Mouse (Mus musculus) midbrain, embryonic 12.5 days (tissue): ENCODE data around the gene Rexo4. TPM values are rescaled to one million over a fixed set of nuclear protein-coding genes. Genes with fewer than 3 reads are reported as not detected.
A peak's percentile ranks its signal among the peaks of the same experiment; 100 is the strongest.

Experiments
- ATAC-seq: fragments of 200-750 bp; cut with Nextera tagmentation; 2 replicates; pipeline ENCODE4 v1.8.0; 2017; ENCODE audit warnings: low read depth, moderate TSS enrichment, moderate library complexity; ENCODE audit not compliant: low FRiP score
- H3K27ac ChIP-seq: fragments of 300-500 bp; sonication (generic); replicated peaks from 2 replicates; pipeline ENCODE4 v1.5.1; 2016; ENCODE audit warnings: mild to moderate bottlenecking
- H3K27me3 ChIP-seq: fragments of 300-500 bp; sonication (generic); 2 replicates; pipeline ENCODE4 v1.6.1; 2016; ENCODE audit warnings: mild to moderate bottlenecking
- H3K36me3 ChIP-seq: fragments of 300-500 bp; sonication (generic); 2 replicates; pipeline ENCODE4 v1.6.1; 2016
- H3K4me1 ChIP-seq: fragments of 300-500 bp; sonication (generic); 2 replicates; pipeline ENCODE4 v1.6.1; 2016
- H3K4me2 ChIP-seq: fragments of 300-500 bp; sonication (generic); replicated peaks from 2 replicates; pipeline ENCODE4 v1.6.1; 2016; ENCODE audit warnings: mild to moderate bottlenecking, moderate library complexity
- H3K4me3 ChIP-seq: fragments of 300-500 bp; sonication (generic); 2 replicates; pipeline ENCODE4 v1.5.1; 2016; ENCODE audit warnings: mild to moderate bottlenecking
- H3K9ac ChIP-seq: fragments of 300-500 bp; sonication (generic); replicated peaks from 2 replicates; pipeline ENCODE4 v1.6.1; 2016; ENCODE audit warnings: mild to moderate bottlenecking, moderate library complexity
- H3K9me3 ChIP-seq: fragments of 300-500 bp; sonication (generic); 2 replicates; pipeline ENCODE4 v1.6.1; 2016; ENCODE audit warnings: mild to moderate bottlenecking
- WGBS: fragments of 180-500 bp; shearing (Covaris S2); methylation state at CpG from one replicate; pipeline ENCODE4 v1.1.7; 2016; 5-methylcytosine and 5-hydroxymethylcytosine counted together
- polyA plus RNA-seq: library from polyadenylated mRNA; unstranded; fragments of >200 nt; fragmentation: Nextera tagmentation; extraction: Ambion mirVana; gene quantifications from 2 replicates; pipeline ENCODE4 v1.2.1, GENCODE M21; 2016

The Rexo4 gene
- polyA plus RNA-seq, 1 experiment from 2014 or later, result 43.0 TPM

- 2% methylated on average over 47 of the region's 47 CpGs for WGBS
- H3K27ac ChIP-seq, result peak within 1 kb of the TSS; percentile 62
- H3K4me1 ChIP-seq, result peaks cover 43% of the 10 kb centered on the region
- peaks cover 66% of the 10 kb centered on the region for H3K36me3 ChIP-seq
- H3K4me3 ChIP-seq, result peak within 1 kb of the TSS; percentile 74
- H3K9ac ChIP-seq, result peak within 1 kb of the TSS; percentile 76
- H3K4me2 ChIP-seq, result peak within 1 kb of the TSS; percentile 90
- ATAC-seq, result peak; percentile 72
- no peaks in the 10 kb centered on the region for H3K27me3 ChIP-seq
- no peaks in the 10 kb centered on the region for H3K9me3 ChIP-seq
Measured at GRCm38 (mm10) chr2:26915927-26916728, 48.1 kb downstream of the Rexo4 start, which contains the start of the genes Surf2 and Surf1. TSS of gene Surf2 (plus strand) at chr2:26916367. TSS of gene Surf1 (minus strand) at chr2:26916530.

GRCm38 (mm10) chr2:26914148-26914941, 49.8 kb downstream of the Rexo4 start:
- Histone ChIP-seq H3K36me3 (peaks cover 48% of the 10 kb centered on the region), H3K9me3 (no peaks in the 10 kb centered on the region), H3K4me1 (peaks cover 50% of the 10 kb centered on the region), H3K4me3 (no peak overlapping the region), H3K4me2 (peak overlapping the region; percentile 90; the same call in 1 of the 2 replicates), H3K27me3 (no peaks in the 10 kb centered on the region), H3K27ac (no peak overlapping the region), H3K9ac (no peak overlapping the region)
- WGBS, result 68% methylated on average over 8 of the region's 8 CpGs
- no peak for ATAC-seq

DNA sequence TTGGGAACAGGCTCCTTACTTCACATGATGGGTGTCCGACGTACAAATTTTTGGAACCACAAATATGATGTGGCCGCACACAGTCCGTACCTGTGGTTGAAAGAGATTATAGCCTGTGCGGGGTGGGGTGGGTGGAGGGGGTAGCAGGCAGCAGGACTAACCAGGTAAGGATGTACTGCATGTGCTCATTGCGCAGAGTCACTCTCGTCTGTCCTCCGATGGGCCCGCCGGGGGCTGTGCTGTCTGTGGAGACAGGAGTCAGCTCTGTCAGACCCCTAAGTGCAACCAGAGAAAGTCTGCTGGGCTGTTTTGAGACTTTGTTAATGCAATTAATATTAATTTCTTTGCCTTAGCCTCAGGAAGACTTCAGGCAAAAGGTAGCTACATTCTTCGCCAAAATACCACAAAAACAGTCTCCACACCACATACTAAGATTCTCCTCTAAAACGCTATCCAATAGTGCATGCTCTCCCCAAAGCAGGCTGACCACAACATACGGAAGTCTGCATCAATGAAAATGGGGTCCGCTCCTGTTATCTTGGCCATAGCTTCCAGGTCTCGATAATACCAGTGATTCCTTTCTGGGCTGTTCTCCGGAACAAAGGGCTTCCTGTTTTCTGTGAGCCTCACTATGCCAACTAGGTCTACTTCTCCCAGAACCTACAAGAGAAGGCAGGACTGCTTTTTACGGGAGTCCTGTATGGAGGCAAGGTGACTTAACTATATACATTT, 50.6 kb downstream of the Rexo4 start:
- 90% methylated on average over 17 of the region's 17 CpGs for WGBS
- Histone ChIP-seq H3K27ac (no peak overlapping the region), H3K9ac (no peak overlapping the region), H3K4me2 (no peak overlapping the region), H3K36me3 (peaks cover 40% of the 10 kb centered on the region), H3K4me3 (no peak overlapping the region), H3K9me3 (no peaks in the 10 kb centered on the region), H3K4me1 (peaks cover 57% of the 10 kb centered on the region), H3K27me3 (no peaks in the 10 kb centered on the region)
- ATAC-seq, result no peak

- Histone ChIP-seq H3K9ac (peak overlapping the region; percentile 98), H3K4me2 (peak overlapping the region; percentile 100), H3K4me3 (peak overlapping the region; percentile 89), H3K36me3 (peaks cover 42% of the 10 kb centered on the region), H3K27me3 (no peaks in the 10 kb centered on the region), H3K4me1 (peaks cover 64% of the 10 kb centered on the region), H3K27ac (no peak overlapping the region), H3K9me3 (no peaks in the 10 kb centered on the region)
- ATAC-seq, result no peak
- WGBS, result 76% methylated on average over 5 of the region's 5 CpGs
Measured at GRCm38 (mm10) chr2:26912253-26912770, 51.9 kb downstream of the Rexo4 start.

DNA sequence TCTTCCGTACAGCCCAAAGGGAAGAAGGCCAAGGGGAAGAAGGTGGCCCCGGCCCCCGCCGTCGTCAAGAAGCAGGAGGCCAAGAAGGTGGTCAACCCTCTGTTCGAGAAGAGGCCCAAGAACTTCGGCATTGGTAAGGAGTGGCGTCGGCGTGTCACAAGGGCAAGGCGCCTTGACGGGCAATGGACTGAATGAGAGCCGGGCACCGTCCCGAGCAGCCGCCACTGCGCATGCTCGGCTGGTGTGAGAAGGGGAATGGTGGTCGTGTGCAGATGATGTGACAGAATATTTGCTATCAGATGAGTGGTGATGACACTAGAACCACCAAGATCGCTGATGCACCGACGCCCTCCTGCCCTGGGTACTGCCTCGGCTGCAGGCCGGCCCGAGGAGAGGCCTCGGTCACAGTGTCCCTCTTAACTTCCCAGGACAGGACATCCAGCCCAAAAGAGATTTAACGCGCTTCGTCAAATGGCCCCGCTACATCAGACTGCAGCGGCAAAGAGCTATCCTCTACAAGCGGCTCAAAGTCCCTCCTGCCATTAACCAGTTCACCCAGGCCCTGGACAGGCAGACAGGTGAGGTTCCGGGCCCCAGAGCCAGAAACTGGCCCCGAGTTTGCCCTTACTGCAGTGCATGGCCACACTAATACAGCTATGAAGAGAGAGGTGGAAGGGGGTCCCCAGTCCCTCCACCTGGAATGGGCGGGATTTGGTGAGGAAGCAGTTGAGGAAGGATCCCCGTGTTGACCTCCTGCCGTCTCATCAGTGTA, 53.0 kb downstream of the Rexo4 start:
- Histone ChIP-seq H3K9ac (peak overlapping the region; percentile 98), H3K4me3 (peak overlapping the region; percentile 89), H3K9me3 (no peaks in the 10 kb centered on the region), H3K4me1 (peaks cover 56% of the 10 kb centered on the region), H3K4me2 (peak overlapping the region; percentile 100), H3K36me3 (peaks cover 52% of the 10 kb centered on the region), H3K27ac (peak overlapping the region; percentile 95), H3K27me3 (no peaks in the 10 kb centered on the region)
- peak; percentile 41 for ATAC-seq
- WGBS, result under 1% methylated on average over 37 of the region's 37 CpGs

DNA sequence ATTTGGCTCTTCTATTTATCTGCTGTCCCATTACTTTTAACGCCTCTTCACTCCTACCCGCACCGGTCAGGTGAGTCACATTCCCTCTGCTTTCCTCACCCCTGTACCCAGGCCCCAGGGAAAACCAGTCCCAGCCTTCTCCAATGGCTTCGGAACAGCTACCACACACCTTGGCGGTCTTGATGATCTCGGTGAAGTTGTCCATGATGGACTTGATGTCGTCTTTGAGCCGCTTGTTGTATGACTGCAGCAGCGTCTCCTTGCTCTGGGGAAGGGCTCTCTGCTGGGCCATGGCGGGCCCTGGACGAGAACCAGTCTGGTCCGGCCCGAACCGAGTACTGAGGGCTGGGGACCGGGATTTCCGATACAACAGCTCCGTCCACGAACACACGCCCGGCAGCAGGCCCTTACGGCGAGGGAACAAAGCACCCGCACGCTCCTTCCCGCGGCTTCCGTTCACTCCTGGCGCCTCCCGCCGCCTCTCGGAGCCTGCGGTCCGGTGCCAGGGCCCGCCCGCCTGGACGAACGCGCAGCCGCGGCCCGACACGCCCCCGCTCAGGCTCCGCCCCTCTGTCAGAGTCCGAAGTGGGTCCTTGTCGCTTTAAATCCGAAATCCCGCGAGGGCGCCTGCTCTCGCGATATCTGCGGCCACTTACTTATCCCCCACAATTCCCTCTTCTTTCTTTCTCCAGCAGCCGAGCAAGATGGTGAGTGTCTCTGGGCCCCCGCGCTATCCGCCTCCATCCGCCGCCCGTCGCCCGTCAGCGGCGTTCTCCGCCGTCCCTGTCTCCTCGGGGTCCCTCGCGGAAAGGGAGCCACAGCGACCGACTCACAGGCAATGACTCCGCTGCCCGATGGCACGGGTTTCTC, 53.8 kb downstream of the Rexo4 start, which contains the start of the genes Med22 and Rpl7a:
Med22 (minus strand) TSS at position 554 of the 870 bp plus-strand sequence.
Rpl7a (plus strand) TSS at position 641 of the 870 bp plus-strand sequence.
- H3K36me3 ChIP-seq, result peaks cover 60% of the 10 kb centered on the region
- H3K4me2 ChIP-seq, result peak within 1 kb of the TSS; percentile 100
- WGBS, result under 1% methylated on average over 74 of the region's 74 CpGs
- no peaks in the 10 kb centered on the region for H3K9me3 ChIP-seq
- H3K27ac ChIP-seq, result peak within 1 kb of the TSS; percentile 95
- peak within 1 kb of the TSS; percentile 98 for H3K9ac ChIP-seq
- H3K27me3 ChIP-seq, result no peaks in the 10 kb centered on the region
- peaks cover 50% of the 10 kb centered on the region for H3K4me1 ChIP-seq
- peak within 1 kb of the TSS; percentile 89 for H3K4me3 ChIP-seq
- ATAC-seq, result peak; percentile 90

GRCm38 (mm10) chr2:26909387-26909784, 54.8 kb downstream of the Rexo4 start:
- H3K4me3 ChIP-seq, result peak overlapping the region; percentile 89
- peaks cover 65% of the 10 kb centered on the region for H3K36me3 ChIP-seq
- peak overlapping the region; percentile 72 for H3K4me2 ChIP-seq
- H3K9me3 ChIP-seq, result no peaks in the 10 kb centered on the region
- peak overlapping the region; percentile 84 for H3K9ac ChIP-seq
- H3K27ac ChIP-seq, result 0 out of 2 replicates have a peak overlapping the region, but pooled peaks have one; percentile 95
- ATAC-seq, result no peak
- H3K4me1 ChIP-seq, result peaks cover 41% of the 10 kb centered on the region
- no peaks in the 10 kb centered on the region for H3K27me3 ChIP-seq

- WGBS, result 83% methylated on average over 18 of the region's 18 CpGs
- Histone ChIP-seq H3K9ac (peak overlapping the region; percentile 84), H3K36me3 (peaks cover 61% of the 10 kb centered on the region), H3K27ac (no peak overlapping the region), H3K4me1 (peaks cover 43% of the 10 kb centered on the region), H3K4me3 (peak overlapping the region; percentile 89), H3K4me2 (peak overlapping the region; percentile 72), H3K9me3 (no peaks in the 10 kb centered on the region), H3K27me3 (no peaks in the 10 kb centered on the region)
- no peak for ATAC-seq
Measured at GRCm38 (mm10) chr2:26908710-26909386, 55.3 kb downstream of the Rexo4 start.

GRCm38 (mm10) chr2:26907109-26907508, 57.1 kb downstream of the Rexo4 start:
- Histone ChIP-seq H3K4me2 (no peak overlapping the region), H3K36me3 (peaks cover 43% of the 10 kb centered on the region), H3K9ac (no peak overlapping the region), H3K27me3 (no peaks in the 10 kb centered on the region), H3K27ac (no peak overlapping the region), H3K4me1 (peaks cover 44% of the 10 kb centered on the region), H3K4me3 (no peak overlapping the region), H3K9me3 (no peaks in the 10 kb centered on the region)
- WGBS, result 65% methylated on average over 4 of the region's 4 CpGs
- no peak for ATAC-seq

DNA sequence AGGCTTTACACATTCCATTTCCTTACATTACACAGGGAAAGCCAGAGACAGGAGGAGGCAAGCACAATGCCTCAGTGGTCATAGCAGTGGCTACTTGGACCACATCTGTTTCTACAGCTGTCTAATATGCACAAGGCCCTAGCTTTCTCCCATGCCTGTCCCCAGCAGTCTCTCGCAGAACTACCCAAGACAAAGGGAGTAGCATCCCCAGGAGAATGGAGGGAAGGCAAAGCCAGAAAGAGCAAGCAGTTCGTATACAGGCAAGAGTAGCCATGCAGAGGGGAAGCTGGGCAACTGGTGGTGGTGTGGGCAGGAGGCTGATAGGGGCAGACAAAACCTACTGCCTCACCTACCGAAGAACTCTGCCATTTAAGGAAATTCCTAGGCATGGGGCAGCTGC, 57.8 kb downstream of the Rexo4 start:
- H3K4me2 ChIP-seq, result no peak overlapping the region
- 89% methylated on average over 3 of the region's 3 CpGs for WGBS
- ATAC-seq, result no peak
- H3K4me1 ChIP-seq, result peaks cover 44% of the 10 kb centered on the region
- no peak overlapping the region for H3K27ac ChIP-seq
- H3K36me3 ChIP-seq, result peaks cover 37% of the 10 kb centered on the region
- H3K4me3 ChIP-seq, result no peak overlapping the region
- no peaks in the 10 kb centered on the region for H3K27me3 ChIP-seq
- no peaks in the 10 kb centered on the region for H3K9me3 ChIP-seq
- H3K9ac ChIP-seq, result no peak overlapping the region
